Mouse (Mus musculus) limb, embryonic 14.5 days (tissue): ENCODE measurements around the gene Ube4a. TPM values are rescaled to one million over a fixed set of nuclear protein-coding genes. Genes with fewer than 3 reads are reported as not detected.
A peak's percentile ranks its signal among the peaks of the same experiment; 100 is the strongest.

Experiments used
- ATAC-seq: fragments of 200-750 bp; cut with Nextera tagmentation; 2 replicates; pipeline ENCODE4 v1.8.0; 2017; ENCODE audit warnings: low read depth, moderate number of reproducible peaks, moderate TSS enrichment; ENCODE audit not compliant: low FRiP score
- DNase-seq: peaks from one replicate; pipeline ENCODE4 v3.0.0-alpha.2; 2015; ENCODE audit warnings: low spot score
- H3K27ac ChIP-seq: fragments of 300-500 bp; sonication (generic); replicated peaks from 2 replicates; pipeline ENCODE4 v1.5.1; 2014; ENCODE audit warnings: low read depth, mild to moderate bottlenecking, low read length, moderate library complexity, mixed read lengths
- H3K27me3 ChIP-seq: fragments of 300-500 bp; sonication (generic); 2 replicates; pipeline ENCODE4 v1.6.1; 2014; ENCODE audit warnings: low read length, mixed read lengths; ENCODE audit not compliant: control insufficient read depth, insufficient read depth
- H3K36me3 ChIP-seq: fragments of 300-500 bp; sonication (generic); 2 replicates; pipeline ENCODE4 v1.6.1; 2014; ENCODE audit warnings: mild to moderate bottlenecking, low read length, moderate library complexity, mixed read lengths; ENCODE audit not compliant: control insufficient read depth, insufficient read depth
- H3K4me1 ChIP-seq: fragments of 300-500 bp; sonication (generic); 2 replicates; pipeline ENCODE4 v1.6.1; 2014; ENCODE audit warnings: antibody characterized with exemption, low read length, mixed read lengths; ENCODE audit not compliant: control insufficient read depth, insufficient read depth
- H3K4me2 ChIP-seq: fragments of 300-500 bp; sonication (generic); replicated peaks from 2 replicates; pipeline ENCODE4 v1.6.1; 2014; ENCODE audit warnings: low read depth, mild to moderate bottlenecking, low read length, moderate library complexity; ENCODE audit not compliant: severe bottlenecking
- H3K4me3 ChIP-seq: fragments of 300-500 bp; sonication (generic); replicated peaks from 2 replicates; pipeline ENCODE4 v1.5.1; 2014; ENCODE audit warnings: low read length
- H3K9ac ChIP-seq: fragments of 300-500 bp; sonication (generic); 2 replicates; pipeline ENCODE4 v1.6.1; 2014; ENCODE audit warnings: mild to moderate bottlenecking, low read depth, low read length, moderate library complexity; ENCODE audit not compliant: severe bottlenecking
- H3K9me3 ChIP-seq: fragments of 300-500 bp; sonication (generic); 2 replicates; pipeline ENCODE4 v1.6.1; 2016; ENCODE audit warnings: low read length; ENCODE audit not compliant: control insufficient read depth
- POLR2A ChIP-seq: fragments of 200-500 bp; IDR thresholded peaks from 2 replicates; pipeline ENCODE4 v1.8.0; 2012; ENCODE audit warnings: inconsistent platforms, mild to moderate bottlenecking, moderate library complexity, borderline replicate concordance; ENCODE audit not compliant: insufficient read depth, insufficient read length; ENCODE audit errors: extremely low read depth
- WGBS: fragments of 180-500 bp; shearing (Covaris S2); extraction: QIAGEN DNeasy Blood & Tissue Kit; methylation state at CpG from one replicate; pipeline ENCODE4 v1.1.7; 2014; 5-methylcytosine and 5-hydroxymethylcytosine counted together
- polyA plus RNA-seq, 2 experiments: library from polyadenylated mRNA; depleted of rRNA in 1 of 2; stranded (reverse) in 1 of 2; unstranded in 1 of 2; fragments of >200 nt; fragmentation: Nextera tagmentation in 1 of 2; extraction: Ambion mirVana in 1 of 2; gene quantifications; 2 replicates each; pipeline versions ENCODE4 v1.2.1 to v1.2.3; 2012 to 2014

Ube4a gene
- 23.9 and 26.4 TPM in 2 replicates for polyA plus RNA-seq (2012; rRNA removed)
- polyA plus RNA-seq (2014; fragmentation: Nextera tagmentation; extraction: Ambion mirVana), result 30.3 and 33.4 TPM in 2 replicates

GRCm38 (mm10) chr9:44965126-44965832, at the start of gene Ube4a:
Ube4a (minus strand) TSS chr9:44965600.
- Histone ChIP-seq H3K4me3 (peak within 1 kb of the TSS; percentile 83), H3K4me1 (peaks cover 4% of the 10 kb centered on the region), H3K9ac (peak within 1 kb of the TSS; percentile 80), H3K27ac (no peak within 1 kb of the TSS; the same call in 1 of the 2 replicates), H3K36me3 (peaks cover 19% of the 10 kb centered on the region), H3K4me2 (peak within 1 kb of the TSS; percentile 75), H3K9me3 (no peaks in the 10 kb centered on the region), H3K27me3 (no peaks in the 10 kb centered on the region)
- under 1% methylated on average over 37 of the region's 39 CpGs for WGBS
- ATAC-seq, result peak; percentile 94
- 0 out of 2 replicates have a peak, but pooled peaks have one; percentile 14 for TF ChIP-seq POLR2A
- DNase-seq, result peak; percentile 99

GRCm38 (mm10) chr9:45014879-45015278, 49.5 kb upstream of the Ube4a start:
- H3K36me3 ChIP-seq, result no peaks in the 10 kb centered on the region
- H3K9me3 ChIP-seq, result no peaks in the 10 kb centered on the region
- H3K27ac ChIP-seq, result no peak overlapping the region
- H3K9ac ChIP-seq, result no peak overlapping the region
- no peak overlapping the region for H3K4me2 ChIP-seq
- ATAC-seq (no peak), DNase-seq (no peak)
- H3K27me3 ChIP-seq, result no peaks in the 10 kb centered on the region
- H3K4me1 ChIP-seq, result no peaks in the 10 kb centered on the region
- TF ChIP-seq POLR2A, result no peak
- H3K4me3 ChIP-seq, result no peak overlapping the region
- 39% methylated on average over 2 of the region's 2 CpGs for WGBS

DNA sequence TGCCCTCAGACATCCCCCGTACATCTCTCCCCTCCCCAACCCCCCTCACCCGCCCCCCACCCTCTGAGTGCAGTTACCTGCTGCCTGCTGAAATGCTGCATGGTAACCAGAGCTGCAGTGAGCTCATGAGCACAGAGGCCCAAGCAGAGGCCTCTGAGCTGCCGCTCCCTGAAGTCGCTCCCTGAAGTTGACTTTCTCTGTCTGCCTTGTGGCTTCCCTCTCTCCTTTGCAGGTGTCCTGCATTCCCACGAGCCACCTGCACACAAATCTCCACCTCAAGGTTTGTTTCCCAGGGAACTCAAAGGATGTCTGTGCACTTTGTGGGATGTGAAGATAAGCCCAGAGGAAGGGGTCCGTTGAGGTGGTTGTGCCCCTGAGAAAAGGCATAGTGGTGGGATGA, 45.9 kb upstream of the Ube4a start:
- WGBS, result 35% methylated on average over 6 of the region's 6 CpGs
- no peak for DNase-seq

GRCm38 (mm10) chr9:45010461-45010860, 45.1 kb upstream of the Ube4a start:
- no peak overlapping the region for H3K4me3 ChIP-seq
- H3K27me3 ChIP-seq, result no peaks in the 10 kb centered on the region
- WGBS, result 78% methylated on average over 4 of the region's 4 CpGs
- ATAC-seq (no peak), DNase-seq (no peak)
- no peaks in the 10 kb centered on the region for H3K9me3 ChIP-seq
- H3K4me1 ChIP-seq, result no peaks in the 10 kb centered on the region; the same call in 1 of the 2 replicates
- H3K9ac ChIP-seq, result no peak overlapping the region
- H3K4me2 ChIP-seq, result no peak overlapping the region
- no peaks in the 10 kb centered on the region for H3K36me3 ChIP-seq
- H3K27ac ChIP-seq, result no peak overlapping the region
- TF ChIP-seq POLR2A, result no peak

More for the DNA sequence above, 45.9 kb upstream of the Ube4a start:
- Histone ChIP-seq H3K27ac (no peak overlapping the region), H3K36me3 (no peaks in the 10 kb centered on the region), H3K9me3 (no peaks in the 10 kb centered on the region), H3K4me2 (no peak overlapping the region), H3K9ac (no peak overlapping the region), H3K4me1 (no peaks in the 10 kb centered on the region; the same call in 1 of the 2 replicates), H3K4me3 (no peak overlapping the region), H3K27me3 (no peaks in the 10 kb centered on the region)
- ATAC-seq, result no peak
- no peak for TF ChIP-seq POLR2A

DNA sequence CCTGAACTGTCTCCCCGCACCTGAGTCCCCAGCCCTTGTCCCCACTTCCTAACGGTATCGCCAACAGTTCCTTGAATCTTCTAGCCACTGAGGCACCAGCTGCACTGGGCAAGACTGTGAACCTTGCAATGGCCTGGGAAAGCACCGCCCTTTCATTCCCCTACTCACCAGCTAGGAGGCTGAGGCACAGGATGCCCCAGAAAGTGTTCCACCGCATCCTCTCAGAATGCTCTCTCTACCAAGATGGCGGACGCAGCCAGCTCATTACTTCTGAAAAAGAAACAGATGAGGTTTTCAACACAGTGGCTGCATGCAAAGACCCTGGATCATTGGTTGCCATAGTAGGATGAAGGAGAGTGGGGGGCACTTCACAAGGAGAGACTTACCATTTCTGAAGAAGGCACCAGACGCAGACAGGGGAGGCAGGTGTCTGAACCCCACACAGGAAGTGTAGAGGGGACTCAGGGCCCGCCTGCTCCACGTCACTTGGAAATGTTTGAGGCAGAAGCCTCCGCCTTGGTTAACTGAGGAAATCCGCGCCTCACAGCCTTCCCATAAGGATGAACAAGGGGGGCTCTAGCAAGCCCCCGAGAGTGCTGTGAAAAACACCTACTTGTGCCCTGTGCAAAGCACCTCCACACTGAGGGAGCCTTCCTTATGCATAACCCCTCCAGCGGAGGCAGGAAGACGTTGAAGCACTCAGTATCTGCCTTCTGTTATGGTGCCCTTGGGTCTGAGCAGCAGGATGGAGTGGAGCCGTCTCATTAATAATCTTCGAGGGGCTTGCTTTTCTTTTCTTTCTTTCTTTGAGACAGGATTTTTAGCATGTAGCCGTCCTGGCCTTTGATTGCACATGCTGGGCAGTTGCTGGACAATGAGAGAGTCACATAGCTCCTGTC, 44.0 kb upstream of the Ube4a start, which contains the start of gene Cd3e:
Gene Cd3e (minus strand): TSS at position 448 of the 899 bp plus-strand sequence.
- ATAC-seq (no peak), DNase-seq (no peak)
- 85% methylated on average over 19 of the region's 19 CpGs for WGBS
- no peak within 1 kb of the TSS for H3K4me3 ChIP-seq
- H3K27ac ChIP-seq, result no peak within 1 kb of the TSS
- H3K4me2 ChIP-seq, result no peak within 1 kb of the TSS
- no peak for TF ChIP-seq POLR2A
- H3K4me1 ChIP-seq, result no peaks in the 10 kb centered on the region; the same call in 1 of the 2 replicates
- no peak within 1 kb of the TSS for H3K9ac ChIP-seq
- H3K9me3 ChIP-seq, result no peaks in the 10 kb centered on the region
- no peaks in the 10 kb centered on the region for H3K36me3 ChIP-seq
- H3K27me3 ChIP-seq, result no peaks in the 10 kb centered on the region
